Mouse (Mus musculus) testis, postnatal 14 days (tissue): ENCODE results near the gene Gosr1.
"Not testable (repeated sequence)": the region's sequence is repeated elsewhere in the genome, so short reads cannot be mapped to it uniquely, and the experiment has no call there.

ENCODE experiments used
- DNase-seq: peaks from one replicate; pipeline ENCODE4 v3.0.0; 2021; ENCODE audit warnings: low spot score

The Gosr1 gene

DNA sequence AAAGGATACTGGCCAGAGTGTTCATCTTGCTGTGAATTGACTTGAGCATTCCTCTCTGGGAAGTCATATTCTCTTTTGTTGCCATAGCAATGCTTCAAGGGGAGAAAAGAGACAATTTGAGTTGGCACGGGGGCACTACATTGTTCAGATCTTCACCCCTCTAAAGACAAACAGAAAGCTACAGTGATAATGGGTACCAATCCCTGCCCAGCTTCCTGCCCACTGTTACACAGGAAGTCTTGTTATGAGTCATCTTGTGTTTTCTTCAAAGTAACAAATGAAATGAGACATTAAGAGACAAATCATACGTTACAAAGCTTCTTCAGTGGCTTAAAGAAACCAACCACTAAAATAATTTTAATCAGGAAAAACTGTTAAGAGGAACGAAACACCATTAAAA is 28.8 kb downstream of the Gosr1 start:
- DNase-seq, result no peak

- DNase-seq, result no peak
Observed at GRCm38 (mm10) chr11:76730650-76731049, 32.7 kb downstream of the Gosr1 start.

DNA sequence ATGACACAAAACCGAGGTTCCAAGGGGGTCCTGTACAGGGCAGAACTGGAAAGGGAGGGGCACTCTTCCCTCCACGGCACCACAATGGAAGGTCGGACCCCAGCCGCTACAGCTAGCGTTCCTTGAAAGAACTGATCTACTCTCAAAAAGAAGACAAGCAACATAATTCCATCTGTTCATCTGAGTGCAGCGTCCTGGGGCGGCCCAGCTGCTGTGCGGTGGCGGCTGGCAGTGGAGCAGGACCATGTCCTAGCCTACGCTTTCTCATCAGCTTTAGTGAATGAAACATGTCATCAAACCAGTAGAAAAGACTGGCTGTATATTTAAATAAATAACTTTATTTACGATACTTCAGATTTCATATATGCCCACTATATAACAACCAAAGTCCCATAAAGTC is 35.3 kb downstream of the Gosr1 start:
- DNase-seq, result no peak

GRCm38 (mm10) chr11:76723911-76724310 is 39.5 kb downstream of the Gosr1 start:
- DNase-seq, result no peak

DNA sequence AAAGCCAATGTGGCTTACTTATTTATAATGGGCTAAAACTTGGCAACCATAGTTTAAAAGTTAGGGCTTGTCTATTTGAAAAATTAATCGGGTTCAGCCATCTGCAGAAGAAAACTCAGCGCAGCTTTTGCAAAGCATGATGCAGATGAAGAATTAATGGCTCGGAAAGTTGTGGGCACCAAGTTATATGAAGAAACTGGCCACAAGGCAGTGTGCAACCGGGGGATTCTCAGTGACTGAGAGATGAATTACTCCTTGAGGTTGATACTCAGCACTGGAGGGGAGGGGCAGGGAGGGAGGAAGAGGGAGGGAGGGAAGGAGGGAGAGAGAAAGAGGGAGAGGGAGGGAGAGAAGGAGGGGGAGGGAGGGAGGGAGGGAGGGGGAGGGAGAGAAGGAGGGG is 46.4 kb downstream of the Gosr1 start:
- no peak for DNase-seq

- peak; percentile 68 for DNase-seq
Observed at GRCm38 (mm10) chr11:76709625-76710452, 53.5 kb downstream of the Gosr1 start.

DNA sequence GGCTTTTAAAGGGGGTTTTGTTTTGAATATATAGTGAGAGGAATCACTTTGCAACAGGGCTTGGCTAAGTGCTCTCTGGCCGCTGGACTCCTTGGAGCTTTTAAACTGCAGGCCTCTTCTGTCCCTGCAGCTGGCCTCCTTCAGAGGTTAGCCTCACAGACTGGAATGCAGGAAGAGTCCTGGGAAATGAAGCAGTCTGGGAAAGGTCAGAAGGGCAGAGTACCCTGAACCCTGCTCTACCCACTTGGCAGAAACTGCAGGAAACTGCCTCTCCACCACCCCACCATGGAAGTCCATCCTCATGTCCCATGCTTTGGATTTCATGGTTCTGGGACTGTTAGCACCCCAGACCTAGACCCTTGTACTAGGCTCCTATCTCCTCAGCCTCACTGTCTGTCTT is 54.5 kb downstream of the Gosr1 start:
- no peak for DNase-seq

DNA sequence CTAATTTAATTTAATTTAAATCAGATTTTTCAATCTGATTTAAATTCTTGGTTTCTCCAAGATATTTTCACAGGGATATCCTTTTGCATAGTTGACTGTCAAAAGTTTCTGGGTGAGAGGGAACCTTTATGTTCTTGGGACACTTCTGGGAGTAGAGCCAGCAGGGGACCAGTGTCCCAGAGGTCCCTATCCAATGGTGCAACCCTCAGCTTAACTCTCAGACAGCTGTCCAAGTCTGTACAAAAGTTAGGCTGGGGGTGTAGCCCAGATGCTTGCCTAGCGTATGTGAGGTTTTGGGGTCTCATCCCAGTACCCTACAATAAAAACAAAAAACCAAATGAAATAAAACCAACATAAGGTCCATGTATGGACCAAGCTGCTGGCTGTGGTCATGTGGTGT is 55.3 kb downstream of the Gosr1 start:
- no peak for DNase-seq

DNA sequence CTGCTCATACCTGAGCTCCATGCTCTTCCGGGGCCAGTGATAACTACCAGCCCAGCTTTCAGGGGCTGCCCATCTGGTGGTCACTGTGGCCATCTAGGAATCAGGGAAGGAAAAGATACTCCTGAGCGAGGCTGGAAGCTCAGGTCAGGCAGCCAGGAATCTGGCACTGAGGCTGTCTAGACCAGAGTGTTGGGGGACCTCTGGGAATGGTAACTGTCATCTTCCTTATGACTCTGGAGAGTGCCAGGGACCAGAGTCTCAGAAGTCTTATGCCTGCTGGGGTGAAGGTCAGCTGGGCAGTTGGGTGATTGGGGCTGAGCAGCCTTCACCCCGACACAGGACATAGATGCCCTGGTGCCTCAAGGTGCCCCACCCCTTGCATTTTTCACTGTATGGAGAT is 55.7 kb downstream of the Gosr1 start:
- no peak for DNase-seq

- no peak for DNase-seq
Observed at GRCm38 (mm10) chr11:76699626-76700025, 63.8 kb downstream of the Gosr1 start.

DNA sequence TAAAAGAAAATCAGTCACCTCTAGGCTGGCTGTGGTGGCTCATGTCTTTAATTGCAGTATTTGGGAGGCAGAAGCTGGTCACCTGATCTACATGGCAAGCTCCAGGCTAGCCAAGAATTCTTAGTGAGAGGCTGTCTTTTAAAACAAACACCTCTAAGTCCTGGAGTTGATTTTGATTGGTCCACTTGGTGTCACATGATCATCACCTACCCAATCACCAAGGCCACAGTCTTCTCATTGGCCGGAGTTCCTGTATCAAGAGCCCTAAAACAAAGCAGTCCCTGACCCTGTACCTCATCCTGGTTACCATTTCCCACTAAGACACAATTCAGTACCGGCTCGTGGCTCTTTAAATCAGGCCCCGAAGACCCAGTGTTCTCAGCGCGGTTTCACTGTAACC is 67.6 kb downstream of the Gosr1 start:
- peak; percentile 53 for DNase-seq

GRCm38 (mm10) chr11:76692096-76692495 is 71.3 kb downstream of the Gosr1 start:
- DNase-seq, result no peak

- DNase-seq, result no peak
Observed at GRCm38 (mm10) chr11:76685604-76686003, 77.8 kb downstream of the Gosr1 start.

- DNase-seq, result not testable (repeated sequence)
Observed at GRCm38 (mm10) chr11:76679508-76679907, 83.9 kb downstream of the Gosr1 start, which contains the start of gene Trarg1. Gene Trarg1 (plus strand): TSS chr11:76679808.
